Mouse (Mus musculus): Measurements from ENCODE around the gene Tet2. TPM values are rescaled to one million over a fixed set of nuclear protein-coding genes. Genes with fewer than 3 reads are reported as not detected.
A peak's percentile ranks its signal among the peaks of the same experiment; 100 is the strongest.

Tet2 gene
- polyA plus RNA-seq, 1 experiment from 2014 or later, result 24.8 TPM

DNA sequence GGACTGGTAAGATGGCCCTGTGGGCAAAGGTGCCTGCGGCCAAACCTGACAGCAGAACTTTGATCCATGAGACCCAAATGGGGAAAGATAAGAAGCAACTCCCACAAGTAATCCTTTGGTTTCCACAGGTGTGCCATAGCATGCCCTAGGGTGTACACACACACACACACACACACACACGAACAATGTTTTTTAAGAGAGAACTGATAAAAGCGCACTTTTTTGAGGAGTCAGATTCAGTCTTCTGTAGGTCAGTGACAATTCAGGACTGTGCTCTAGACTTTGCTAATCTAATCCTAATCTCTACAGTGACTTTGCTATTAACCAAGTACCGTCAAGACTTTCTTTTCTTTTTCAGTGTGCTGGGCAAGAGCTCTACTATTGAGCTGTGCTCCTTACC lies 9.2 kb upstream of the Tet2 start:
- WGBS, result 93% methylated on average over 4 of the region's 4 CpGs

DNA sequence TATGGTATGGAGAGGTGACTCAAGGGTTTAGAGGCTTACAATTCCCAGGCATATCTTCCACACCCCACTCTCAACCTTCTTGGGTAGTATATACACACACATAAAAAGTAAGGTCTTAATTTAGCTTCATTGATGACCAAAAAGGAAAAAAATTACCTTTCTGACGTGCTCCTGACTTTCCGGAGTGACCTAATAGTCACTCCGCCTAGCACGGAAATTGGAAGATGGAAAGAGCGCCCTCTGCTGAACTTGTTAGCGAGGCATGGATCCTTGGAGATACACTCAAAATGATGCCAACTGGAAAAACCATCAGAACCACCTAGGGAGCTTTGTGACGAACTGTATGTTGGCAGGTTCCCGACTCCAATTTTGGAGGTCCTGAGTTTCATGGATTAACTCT lies 7.0 kb upstream of the Tet2 start:
- H3K36me3 ChIP-seq (ENCODE audit: control insufficient read depth, insufficient read depth, low read length), result no peaks in the 10 kb centered on the region
- no peak overlapping the region for H3K27ac ChIP-seq (ENCODE audit: low read depth, low read length)
- ATAC-seq (ENCODE audit: low FRiP score, low TSS enrichment), result no peak
- H3K4me1 ChIP-seq (ENCODE audit: control insufficient read depth, insufficient read depth, low read length), result no peaks in the 10 kb centered on the region
- H3K4me2 ChIP-seq (replicated peaks; ENCODE audit: low read depth, low read length), result no peak overlapping the region
- H3K4me3 ChIP-seq (ENCODE audit: low read length), result no peak overlapping the region
- H3K9me3 ChIP-seq (ENCODE audit: control insufficient read depth, low read length), result no peaks in the 10 kb centered on the region
- H3K27me3 ChIP-seq (ENCODE audit: control insufficient read depth, insufficient read depth, low read length), result no peaks in the 10 kb centered on the region
- 72% methylated on average over 8 of the region's 8 CpGs for WGBS
- no peak overlapping the region for H3K9ac ChIP-seq (ENCODE audit: low read depth, low read length)

More for the DNA sequence above, 9.2 kb upstream of the Tet2 start:
- Histone ChIP-seq H3K36me3 (ENCODE audit: control insufficient read depth, insufficient read depth, low read length) (no peaks in the 10 kb centered on the region), H3K4me2 (replicated peaks; ENCODE audit: low read depth, low read length) (no peak overlapping the region), H3K27me3 (ENCODE audit: control insufficient read depth, insufficient read depth, low read length) (no peaks in the 10 kb centered on the region), H3K9ac (ENCODE audit: low read depth, low read length) (no peak overlapping the region), H3K4me3 (ENCODE audit: low read length) (no peak overlapping the region), H3K9me3 (ENCODE audit: control insufficient read depth, low read length) (no peaks in the 10 kb centered on the region), H3K27ac (ENCODE audit: low read depth, low read length) (no peak overlapping the region), H3K4me1 (ENCODE audit: control insufficient read depth, insufficient read depth, low read length) (no peaks in the 10 kb centered on the region)
- no peak for ATAC-seq (ENCODE audit: low FRiP score, low TSS enrichment)

GRCm38 (mm10) chr3:133549385-133550170 lies 4.6 kb upstream of the Tet2 start:
- Histone ChIP-seq H3K27me3 (ENCODE audit: control insufficient read depth, insufficient read depth, low read length) (no peaks in the 10 kb centered on the region), H3K36me3 (ENCODE audit: control insufficient read depth, insufficient read depth, low read length) (no peaks in the 10 kb centered on the region), H3K4me3 (ENCODE audit: low read length) (no peak overlapping the region), H3K9me3 (ENCODE audit: control insufficient read depth, low read length) (no peaks in the 10 kb centered on the region), H3K27ac (ENCODE audit: low read depth, low read length) (no peak overlapping the region), H3K4me1 (ENCODE audit: control insufficient read depth, insufficient read depth, low read length) (no peaks in the 10 kb centered on the region), H3K4me2 (replicated peaks; ENCODE audit: low read depth, low read length) (no peak overlapping the region), H3K9ac (ENCODE audit: low read depth, low read length) (no peak overlapping the region)
- ATAC-seq (ENCODE audit: low FRiP score, low TSS enrichment), result no peak
- WGBS, result 57% methylated on average over 7 of the region's 7 CpGs

DNA sequence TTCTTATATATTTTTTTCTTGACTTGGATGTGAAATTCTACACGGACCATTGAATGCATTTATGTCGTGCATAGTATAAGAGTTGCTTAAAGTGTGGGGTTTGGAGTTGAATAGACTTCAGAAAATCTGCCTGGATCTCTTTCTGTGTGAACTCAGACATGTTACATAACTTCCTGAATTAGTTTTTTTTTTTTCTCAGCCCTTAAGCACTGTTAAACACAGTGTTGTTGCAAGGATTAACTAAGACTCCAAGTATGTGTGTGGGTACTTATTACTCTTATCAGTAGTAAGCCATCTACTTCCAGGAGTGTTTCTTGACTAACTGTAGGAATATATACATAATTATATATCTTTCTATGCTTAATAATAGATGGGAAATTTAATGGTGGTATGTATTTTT lies 3.7 kb upstream of the Tet2 start:
- H3K9ac ChIP-seq (ENCODE audit: low read depth, low read length), result no peak overlapping the region
- H3K27me3 ChIP-seq (ENCODE audit: control insufficient read depth, insufficient read depth, low read length), result no peaks in the 10 kb centered on the region
- no peak for ATAC-seq (ENCODE audit: low FRiP score, low TSS enrichment)
- WGBS, result 79% methylated on average over 2 of the region's 2 CpGs
- no peak overlapping the region for H3K4me3 ChIP-seq (ENCODE audit: low read length)
- H3K36me3 ChIP-seq (ENCODE audit: control insufficient read depth, insufficient read depth, low read length), result no peaks in the 10 kb centered on the region
- H3K4me2 ChIP-seq (replicated peaks; ENCODE audit: low read depth, low read length), result no peak overlapping the region
- no peaks in the 10 kb centered on the region for H3K4me1 ChIP-seq (ENCODE audit: control insufficient read depth, insufficient read depth, low read length)
- H3K27ac ChIP-seq (ENCODE audit: low read depth, low read length), result no peak overlapping the region
- no peaks in the 10 kb centered on the region for H3K9me3 ChIP-seq (ENCODE audit: control insufficient read depth, low read length)

DNA sequence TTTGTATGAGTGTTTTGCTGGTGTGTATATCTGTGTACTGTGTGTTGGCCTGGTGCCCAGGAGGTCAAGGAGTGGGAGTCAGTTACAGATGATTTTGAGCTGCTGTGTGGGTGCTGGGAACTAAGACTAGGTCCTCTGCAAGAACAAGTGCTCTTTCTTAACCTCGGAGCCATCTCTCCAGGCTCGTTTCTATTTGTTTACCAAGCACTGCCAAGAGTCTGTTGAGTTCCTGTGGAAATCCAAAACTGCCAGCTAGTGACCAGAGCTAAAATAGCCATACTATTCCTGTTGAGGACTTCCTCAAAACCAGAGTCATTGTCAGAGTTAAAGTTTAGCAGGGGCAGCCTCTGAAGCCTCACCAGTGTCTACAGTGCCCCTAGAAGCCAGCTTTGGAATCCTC lies 1.9 kb upstream of the Tet2 start:
- no peaks in the 10 kb centered on the region for H3K36me3 ChIP-seq (ENCODE audit: control insufficient read depth, insufficient read depth, low read length)
- H3K27me3 ChIP-seq (ENCODE audit: control insufficient read depth, insufficient read depth, low read length), result no peaks in the 10 kb centered on the region
- no peaks in the 10 kb centered on the region for H3K9me3 ChIP-seq (ENCODE audit: control insufficient read depth, low read length)
- H3K4me1 ChIP-seq (ENCODE audit: control insufficient read depth, insufficient read depth, low read length), result peaks cover 4% of the 10 kb centered on the region; the same call in 1 of the 2 replicates
- ATAC-seq (ENCODE audit: low FRiP score, low TSS enrichment), result no peak
- H3K4me3 ChIP-seq (ENCODE audit: low read length), result no peak overlapping the region
- H3K4me2 ChIP-seq (replicated peaks; ENCODE audit: low read depth, low read length), result no peak overlapping the region
- no peak overlapping the region for H3K27ac ChIP-seq (ENCODE audit: low read depth, low read length)
- WGBS, result 63% methylated on average over 2 of the region's 2 CpGs
- H3K9ac ChIP-seq (ENCODE audit: low read depth, low read length), result no peak overlapping the region

DNA sequence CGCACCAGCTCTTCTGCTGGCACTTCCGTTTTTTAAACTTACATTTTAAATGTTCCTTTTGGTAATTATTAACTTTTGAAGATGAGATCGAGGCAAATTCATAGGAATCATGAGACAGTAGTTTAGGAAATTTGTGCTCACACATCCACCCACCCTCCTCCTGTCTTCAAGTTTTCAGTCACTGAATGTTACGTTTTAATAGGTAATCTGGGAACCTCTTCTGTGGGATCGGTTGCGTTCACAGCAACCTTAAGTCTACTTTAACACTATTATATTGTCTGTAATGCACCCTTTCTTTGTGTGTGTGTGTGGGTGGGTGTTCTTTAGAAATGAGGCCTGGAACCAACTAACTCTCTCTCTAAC lies 346 bp upstream of the Tet2 start:
- H3K9me3 ChIP-seq (ENCODE audit: control insufficient read depth, low read length), result no peaks in the 10 kb centered on the region
- peak overlapping the region; percentile 70 for H3K4me3 ChIP-seq (ENCODE audit: low read length)
- no peak for ATAC-seq (ENCODE audit: low FRiP score, low TSS enrichment)
- H3K27ac ChIP-seq (ENCODE audit: low read depth, low read length), result peak overlapping the region; percentile 87; the same call in 1 of the 2 replicates
- H3K27me3 ChIP-seq (ENCODE audit: control insufficient read depth, insufficient read depth, low read length), result no peaks in the 10 kb centered on the region
- peak overlapping the region; percentile 84; the same call in 1 of the 2 replicates for H3K9ac ChIP-seq (ENCODE audit: low read depth, low read length)
- no peaks in the 10 kb centered on the region for H3K36me3 ChIP-seq (ENCODE audit: control insufficient read depth, insufficient read depth, low read length)
- peaks cover 4% of the 10 kb centered on the region; the same call in 1 of the 2 replicates for H3K4me1 ChIP-seq (ENCODE audit: control insufficient read depth, insufficient read depth, low read length)
- whole genome bisulfite sequencing, result 9% methylated on average over 6 of the region's 6 CpGs
- peak overlapping the region; percentile 82 for H3K4me2 ChIP-seq (replicated peaks; ENCODE audit: low read depth, low read length)

GRCm38 (mm10) chr3:133544131-133544550 lies 798 bp downstream of the Tet2 start:
- peak; percentile 94 for ATAC-seq (ENCODE audit: low FRiP score, low TSS enrichment)
- H3K36me3 ChIP-seq (ENCODE audit: control insufficient read depth, insufficient read depth, low read length), result no peaks in the 10 kb centered on the region
- H3K9ac ChIP-seq (ENCODE audit: low read depth, low read length), result peak overlapping the region; percentile 84
- H3K27me3 ChIP-seq (ENCODE audit: control insufficient read depth, insufficient read depth, low read length), result no peaks in the 10 kb centered on the region
- peaks cover 4% of the 10 kb centered on the region; the same call in 1 of the 2 replicates for H3K4me1 ChIP-seq (ENCODE audit: control insufficient read depth, insufficient read depth, low read length)
- under 1% methylated on average over 45 of the region's 52 CpGs for WGBS
- H3K4me2 ChIP-seq (replicated peaks; ENCODE audit: low read depth, low read length), result peak overlapping the region; percentile 82
- peak overlapping the region; percentile 70 for H3K4me3 ChIP-seq (ENCODE audit: low read length)
- H3K9me3 ChIP-seq (ENCODE audit: control insufficient read depth, low read length), result no peaks in the 10 kb centered on the region
- H3K27ac ChIP-seq (ENCODE audit: low read depth, low read length), result peak overlapping the region; percentile 87

DNA sequence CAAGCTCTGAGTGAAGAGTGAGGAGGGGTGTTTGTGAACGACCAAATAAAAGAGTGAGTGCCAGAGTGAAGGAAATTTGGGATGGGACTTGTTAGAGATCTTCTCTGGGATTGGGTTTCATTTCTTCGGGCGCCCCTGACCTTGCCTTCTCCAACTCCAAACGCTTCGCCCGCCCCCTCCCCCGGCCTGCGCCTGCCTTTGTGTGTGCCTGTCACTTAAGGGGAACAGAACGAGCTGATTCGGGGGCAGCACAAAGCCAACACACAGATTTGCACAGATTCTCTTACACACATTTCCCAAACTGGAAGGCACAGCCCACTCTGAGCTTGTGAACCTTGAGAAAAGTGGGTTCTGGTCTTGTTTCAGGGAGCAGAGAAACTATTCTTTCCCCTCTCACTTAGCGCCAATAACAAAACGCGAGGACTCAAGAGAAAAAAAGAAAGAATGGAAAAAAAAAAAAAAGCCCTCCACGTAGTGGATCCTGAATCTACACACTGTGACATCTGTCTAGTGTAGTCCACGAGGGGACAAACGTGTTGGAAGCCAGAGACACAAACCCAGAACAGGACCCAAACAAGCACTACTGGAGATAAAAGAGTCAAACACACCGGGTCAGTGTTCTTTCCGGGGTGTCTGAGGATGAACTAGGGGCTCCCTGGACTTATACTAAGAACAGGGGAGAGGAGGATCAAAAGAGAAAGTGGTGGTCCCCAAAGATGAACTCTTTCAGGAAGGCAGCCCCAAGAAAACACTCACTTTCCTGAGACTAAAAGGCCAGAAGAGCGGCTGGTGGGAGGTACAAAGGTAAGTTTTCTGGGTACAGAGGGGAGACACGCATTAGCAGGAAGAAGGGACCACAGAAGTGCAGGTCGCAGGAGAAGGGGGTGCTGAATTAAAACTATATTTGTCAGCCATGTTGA lies 1.6 kb downstream of the Tet2 start:
- 1% methylated on average over 21 of the region's 21 CpGs for WGBS
- Histone ChIP-seq H3K9me3 (ENCODE audit: control insufficient read depth, low read length) (no peaks in the 10 kb centered on the region), H3K4me2 (replicated peaks; ENCODE audit: low read depth, low read length) (peak overlapping the region; percentile 61), H3K4me1 (ENCODE audit: control insufficient read depth, insufficient read depth, low read length) (peaks cover 4% of the 10 kb centered on the region; the same call in 1 of the 2 replicates), H3K27ac (ENCODE audit: low read depth, low read length) (peak overlapping the region; percentile 87), H3K4me3 (ENCODE audit: low read length) (peak overlapping the region; percentile 70), H3K9ac (ENCODE audit: low read depth, low read length) (peak overlapping the region; percentile 84), H3K36me3 (ENCODE audit: control insufficient read depth, insufficient read depth, low read length) (peaks cover 3% of the 10 kb centered on the region; the same call in 1 of the 2 replicates), H3K27me3 (ENCODE audit: control insufficient read depth, insufficient read depth, low read length) (no peaks in the 10 kb centered on the region)
- ATAC-seq (ENCODE audit: low FRiP score, low TSS enrichment), result no peak; the same call in 1 of the 2 replicates
